Mouse (Mus musculus): ENCODE results near the gene Asdurf.

DNA sequence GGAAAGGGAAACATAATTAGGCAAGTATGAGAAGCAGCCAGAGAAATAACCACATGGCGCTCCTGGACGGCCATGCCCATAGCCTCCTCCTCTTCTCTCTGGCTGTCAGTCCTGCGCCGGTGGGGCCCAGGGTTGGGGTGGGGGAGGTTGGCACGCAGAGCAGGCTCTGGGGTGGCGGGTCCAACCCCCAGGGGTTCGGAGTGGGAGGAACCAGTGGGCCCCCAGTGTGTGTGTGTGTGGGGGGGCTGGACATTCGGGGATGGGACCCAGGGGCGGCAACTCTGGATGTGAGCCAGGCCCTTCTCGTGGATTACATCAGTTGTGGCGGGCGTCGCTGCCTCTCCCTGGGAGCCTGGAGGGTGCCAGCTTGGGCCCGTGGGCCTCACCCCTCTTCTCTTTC lies 36.3 kb upstream of the Asdurf start:
- no peak for TF ChIP-seq POLR2A (IDR thresholded peaks at IDR 0.05; ENCODE audit: insufficient read depth, low read length)
- TF ChIP-seq CTCF (IDR thresholded peaks at IDR 0.05; ENCODE audit: low read depth, low read length): no peak
